Mouse (Mus musculus) layer of hippocampus, adult 11-12 months (tissue): Measurements from ENCODE around the gene Acot5.
"Not testable (repeated sequence)": the region's sequence is repeated elsewhere in the genome, so short reads cannot be mapped to it uniquely, and the experiment has no call there.

Experiments
- DNase-seq: peaks from one replicate; pipeline ENCODE4 v3.0.0; 2022; ENCODE audit warnings: low spot score

The Acot5 gene

DNA sequence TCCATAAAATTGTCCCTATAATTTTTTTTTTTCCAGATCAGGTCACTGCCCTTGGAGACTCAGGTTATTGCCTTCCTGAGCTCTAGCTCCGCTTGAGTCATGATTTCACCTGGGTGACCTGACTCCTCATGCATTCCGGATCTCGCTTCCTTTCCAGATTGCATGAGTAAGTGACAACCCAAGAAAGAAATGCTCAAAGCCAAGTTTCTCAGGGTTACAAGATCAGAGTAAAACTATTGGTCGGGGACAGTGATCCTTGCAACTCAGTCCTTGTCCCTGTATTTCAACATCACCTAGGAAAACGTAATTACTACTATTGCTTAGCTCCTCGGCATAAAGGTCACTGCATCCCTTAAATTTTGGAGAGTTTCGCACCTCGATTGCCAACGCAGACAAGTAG, at the start of gene Acot5:
Acot5 (plus strand) TSS at position 340 of the 400 bp plus-strand sequence.
- DNase-seq = no peak

DNA sequence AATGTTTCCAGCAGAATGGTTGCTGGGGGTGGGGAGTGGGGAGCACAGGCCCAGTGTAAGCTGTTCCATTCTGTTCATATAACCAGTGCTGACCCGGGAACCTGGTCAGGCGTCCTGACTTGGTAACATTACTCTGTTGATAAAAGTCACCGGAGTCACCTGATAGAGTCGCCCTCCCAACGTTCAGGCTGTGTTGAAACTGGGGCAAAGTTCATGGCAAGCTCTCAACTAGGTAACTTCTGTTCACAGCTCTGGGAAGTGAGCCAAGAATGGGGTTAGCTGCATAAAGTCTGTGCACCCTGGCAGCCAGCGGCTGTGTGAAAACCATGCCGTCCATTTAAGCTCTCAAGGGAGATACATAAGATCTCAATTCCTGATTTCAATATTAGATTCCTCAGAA, 48.6 kb upstream of the Acot5 start:
- DNase-seq = not testable (repeated sequence)

DNA sequence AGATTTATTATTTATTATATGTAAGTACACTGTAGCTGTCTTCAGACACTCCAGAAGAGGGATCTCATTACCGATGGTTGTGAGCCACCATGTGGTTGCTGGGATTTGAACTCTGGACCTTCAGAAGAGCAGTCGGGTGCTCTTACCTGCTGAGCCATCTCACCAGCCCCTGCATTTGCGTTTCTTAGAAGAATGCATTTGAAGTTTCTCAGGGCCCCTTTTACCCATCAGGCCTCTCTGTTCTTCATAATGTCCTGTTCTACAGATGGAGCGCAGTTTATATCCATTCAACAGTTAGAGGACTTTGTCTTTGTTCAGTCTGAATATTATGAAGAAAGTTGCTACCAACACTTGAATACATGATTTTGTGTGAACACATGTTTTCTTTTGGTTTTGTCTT, 46.9 kb upstream of the Acot5 start:
- DNase-seq = not testable (repeated sequence)

DNA sequence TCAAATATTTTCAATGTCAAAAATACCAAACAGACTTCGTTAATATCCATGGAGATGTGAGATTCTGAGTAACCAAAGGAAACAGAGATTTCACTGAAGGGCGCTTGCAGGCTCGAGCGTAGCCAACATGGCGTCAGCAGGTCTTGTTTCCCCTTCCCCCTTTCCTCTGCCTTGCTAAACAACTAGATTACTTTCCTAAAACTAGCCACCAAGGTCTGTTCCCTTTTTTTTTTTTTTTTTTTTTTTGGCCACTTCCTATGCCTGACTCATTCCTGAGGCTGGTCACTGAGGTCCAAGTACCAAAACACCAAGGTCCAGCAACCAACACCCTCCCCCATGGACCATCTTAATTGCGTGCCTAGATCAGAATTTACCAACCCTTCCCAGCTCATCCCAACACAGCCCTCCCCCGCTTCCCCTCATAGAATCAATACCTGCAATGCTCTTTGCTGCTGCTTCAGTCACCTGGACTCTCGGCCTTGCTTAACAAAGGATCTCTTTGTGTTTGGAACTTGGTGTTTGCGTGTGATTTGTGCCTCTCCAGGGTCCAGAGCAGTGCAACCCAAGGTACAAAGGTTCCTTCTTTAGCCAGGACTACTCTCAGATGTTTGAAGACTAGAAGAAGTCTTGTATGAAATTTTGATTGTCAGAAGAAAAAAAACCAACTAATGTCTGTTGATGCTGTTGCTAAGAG, 45.9 kb upstream of the Acot5 start:
- no peak for DNase-seq

DNA sequence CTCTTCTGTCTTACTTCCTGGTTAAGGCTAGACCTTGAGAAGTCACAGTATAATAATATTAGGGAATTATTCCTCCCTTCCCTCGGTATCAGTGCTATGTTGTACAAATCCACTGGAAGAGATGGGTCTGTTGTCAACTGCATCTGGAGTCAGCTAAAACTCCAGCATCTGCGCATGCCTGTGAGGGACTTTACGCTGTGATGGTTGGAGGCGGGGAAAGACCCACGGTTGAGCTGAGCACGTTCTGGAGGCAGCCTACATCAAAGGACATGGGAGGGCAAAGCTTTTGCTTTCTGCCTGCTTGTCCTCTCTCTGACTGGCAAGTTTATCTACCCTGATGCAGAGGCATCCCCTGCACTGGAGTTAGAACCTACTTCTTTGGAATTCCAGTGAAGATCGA, 43.2 kb upstream of the Acot5 start:
- no peak for DNase-seq

DNA sequence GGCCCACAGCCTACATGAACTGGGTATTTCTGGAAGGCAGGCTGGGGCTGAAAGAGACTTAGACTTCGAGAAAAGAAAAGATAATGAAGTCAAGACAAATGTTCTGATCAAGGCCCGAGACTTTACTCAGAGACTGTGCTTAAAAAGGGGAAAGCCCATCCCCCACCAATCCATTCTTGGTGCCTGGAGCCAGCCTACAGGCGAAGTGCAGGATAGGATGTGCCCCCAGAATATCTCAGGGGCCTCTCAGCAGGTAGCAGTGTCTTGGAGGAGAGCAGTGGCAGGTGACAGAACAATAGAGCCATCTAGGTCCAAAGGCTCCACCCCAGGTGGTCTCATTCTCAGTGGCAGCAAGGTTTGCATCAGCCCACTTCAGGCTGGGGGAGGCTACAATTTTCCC, 40.8 kb upstream of the Acot5 start:
- DNase-seq = not testable (repeated sequence)

DNA sequence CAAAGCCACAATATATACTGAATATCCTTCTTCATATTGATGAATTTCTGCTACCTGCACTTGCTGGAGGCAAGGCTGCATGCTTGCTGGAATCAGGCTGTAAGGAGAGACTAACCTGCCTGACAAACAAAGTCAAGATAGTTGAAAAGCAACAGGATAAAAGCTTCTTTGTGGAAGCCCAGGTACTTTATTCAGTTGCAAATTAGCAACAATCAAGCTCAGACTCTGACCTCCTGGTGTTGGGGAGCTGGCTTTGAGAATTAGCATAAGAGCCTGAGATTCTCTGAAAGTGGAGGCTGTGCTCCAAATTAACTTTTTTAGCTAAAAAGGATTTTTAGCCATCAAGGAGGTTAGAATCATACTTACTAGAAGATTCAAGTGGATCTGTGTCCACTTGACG, 40.1 kb upstream of the Acot5 start:
- DNase-seq = not testable (repeated sequence)

DNA sequence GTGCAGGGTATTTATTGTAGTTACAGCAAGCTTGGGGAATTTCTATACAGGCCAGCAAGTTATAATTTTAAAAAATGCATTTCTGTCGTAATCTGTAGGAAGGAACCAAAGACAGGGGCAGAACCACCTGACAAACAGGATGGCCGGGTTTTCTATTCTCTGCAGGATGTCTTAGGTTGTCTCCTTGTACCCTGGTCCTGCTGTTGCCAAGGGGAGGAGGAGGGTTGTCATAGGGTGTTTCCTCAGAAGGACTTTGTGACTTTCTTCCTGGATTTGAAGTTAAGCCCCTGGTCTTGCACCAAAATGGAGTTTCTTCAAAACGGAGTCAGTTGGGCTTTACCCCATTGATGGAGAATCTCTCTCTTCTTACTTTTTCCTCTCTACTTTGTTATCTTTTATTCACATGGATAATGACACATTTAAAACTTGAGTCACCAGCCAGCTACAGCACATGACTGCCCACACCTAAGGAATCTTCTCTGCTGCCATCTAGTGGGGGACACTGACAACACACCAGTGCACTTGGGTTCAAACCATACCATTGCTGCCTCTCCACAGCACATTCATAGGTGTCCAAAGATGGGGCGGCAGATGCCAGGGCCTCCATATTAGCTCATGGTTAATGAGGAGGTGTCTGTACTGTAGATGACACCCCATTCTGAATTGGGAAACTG, 38.3 kb upstream of the Acot5 start:
- DNase-seq = peak; percentile 87

DNA sequence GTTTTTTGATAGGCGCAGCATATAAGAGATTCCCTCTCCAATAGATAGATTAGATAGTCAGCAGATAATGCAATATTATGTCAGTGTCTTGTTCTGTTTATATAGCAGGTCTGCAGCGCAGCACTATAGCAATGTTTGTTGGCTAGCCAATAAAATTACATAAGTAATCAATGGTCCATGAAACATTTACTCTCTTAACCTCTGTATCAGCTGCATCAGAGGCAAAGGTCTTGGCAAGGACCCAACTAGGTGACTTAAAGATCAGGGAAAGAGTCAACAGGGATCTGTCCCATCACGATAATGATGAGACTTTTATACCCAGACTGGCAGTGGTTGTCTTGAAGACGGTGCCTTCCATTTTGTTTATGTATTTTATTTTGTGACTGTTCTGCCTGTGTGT, 36.3 kb upstream of the Acot5 start:
- DNase-seq = no peak

DNA sequence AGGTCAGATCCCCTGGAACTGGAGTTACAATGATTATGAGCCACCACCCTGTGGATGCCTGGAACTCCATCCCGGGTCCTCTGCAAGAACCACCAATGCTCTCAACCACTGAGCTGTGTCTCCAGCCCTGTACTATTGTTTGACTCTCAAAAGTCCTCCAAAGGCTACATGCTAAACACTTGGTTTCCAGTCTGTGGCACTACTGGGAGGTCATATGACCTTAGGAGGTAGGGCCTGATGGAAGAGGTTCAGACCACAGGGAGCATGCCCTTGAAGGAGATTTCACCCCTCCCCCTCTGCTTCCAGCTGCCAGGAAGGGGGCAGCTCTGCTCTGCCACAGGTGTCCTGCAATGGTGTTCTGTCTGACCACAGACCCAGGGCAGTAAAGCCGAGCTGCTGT, 35.8 kb upstream of the Acot5 start:
- not testable (repeated sequence) for DNase-seq

DNA sequence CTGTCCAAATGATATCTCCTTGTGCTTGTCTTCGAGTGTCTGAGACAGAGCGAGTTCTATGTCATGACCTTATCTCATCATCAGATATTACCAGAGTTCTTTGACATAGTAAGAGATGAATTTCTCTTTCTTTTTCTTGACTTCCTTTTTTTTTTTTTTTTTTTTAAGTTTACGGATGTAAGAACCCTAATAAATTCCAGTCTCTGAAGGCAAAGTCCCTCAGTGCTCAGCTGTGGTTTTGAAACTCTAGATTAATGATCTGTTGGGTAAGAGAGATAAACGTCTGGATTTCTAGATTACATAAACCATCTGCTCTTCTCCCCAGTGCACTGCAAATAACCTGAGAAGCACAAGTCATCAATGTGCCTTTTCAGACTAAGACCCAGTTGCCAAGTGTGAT, 35.0 kb upstream of the Acot5 start:
- DNase-seq = no peak

DNA sequence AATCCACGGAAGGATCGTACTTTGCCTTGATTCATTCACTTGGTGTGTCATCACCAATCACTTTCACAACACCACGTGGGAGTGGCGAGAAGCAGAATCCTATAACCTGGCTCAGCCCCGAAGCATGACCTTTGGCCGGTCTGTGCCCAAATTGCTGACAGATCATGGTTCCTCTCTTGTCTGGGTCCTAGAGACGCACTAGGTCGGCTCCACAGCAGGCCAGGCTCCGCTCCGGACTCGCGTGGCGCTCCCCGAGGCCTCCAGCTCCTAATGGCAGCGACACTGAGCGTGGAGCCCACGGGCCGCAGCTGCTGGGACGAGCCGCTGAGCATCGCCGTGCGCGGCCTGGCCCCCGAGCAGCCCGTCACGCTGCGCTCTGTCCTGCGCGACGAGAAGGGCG, 30.9 kb upstream of the Acot5 start, which contains the start of gene Acot4:
Acot4 (plus strand) TSS at position 139 of the 400 bp plus-strand sequence.
- not testable (repeated sequence) for DNase-seq

DNA sequence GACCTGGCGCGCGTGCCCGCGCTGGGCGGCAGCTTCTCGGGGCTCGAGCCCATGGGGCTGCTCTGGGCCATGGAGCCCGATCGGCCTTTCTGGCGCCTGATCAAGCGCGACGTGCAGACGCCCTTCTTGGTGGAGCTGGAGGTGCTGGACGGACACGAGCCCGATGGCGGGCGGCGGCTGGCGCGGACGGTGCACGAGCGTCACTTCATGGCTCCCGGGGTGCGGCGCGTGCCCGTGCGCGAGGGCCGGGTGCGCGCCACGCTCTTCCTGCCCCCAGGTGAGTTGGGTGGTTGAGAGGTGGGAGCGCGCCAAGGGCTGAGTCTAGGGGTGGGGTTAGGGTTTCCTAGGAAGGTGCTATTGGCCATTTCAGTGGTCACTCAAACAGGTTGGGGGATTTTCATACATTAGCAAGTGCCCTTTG, 30.4 kb upstream of the Acot5 start, which contains the start of gene Gm49366:
Gm49366 (plus strand) TSS at position 245 of the 421 bp plus-strand sequence.
- DNase-seq = peak; percentile 32

DNA sequence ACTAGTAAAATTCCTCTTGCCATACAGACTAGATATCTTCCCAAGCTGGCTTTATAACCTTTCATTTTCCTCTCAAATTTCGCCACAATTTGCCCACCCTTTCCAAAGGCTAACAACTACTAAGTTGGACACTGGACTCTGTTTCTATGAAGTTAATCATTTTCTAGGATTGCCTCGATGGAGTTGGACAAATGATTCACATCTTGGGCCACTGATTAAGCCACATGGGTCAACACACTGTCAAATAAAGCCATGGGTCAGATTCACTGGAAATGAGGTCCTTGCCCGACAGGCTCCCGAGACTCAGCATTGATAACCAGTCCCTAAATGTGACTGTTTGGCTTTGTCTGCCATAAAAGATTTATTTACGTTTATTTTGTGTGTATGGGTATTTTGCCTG, 26.9 kb upstream of the Acot5 start:
- DNase-seq = no peak

DNA sequence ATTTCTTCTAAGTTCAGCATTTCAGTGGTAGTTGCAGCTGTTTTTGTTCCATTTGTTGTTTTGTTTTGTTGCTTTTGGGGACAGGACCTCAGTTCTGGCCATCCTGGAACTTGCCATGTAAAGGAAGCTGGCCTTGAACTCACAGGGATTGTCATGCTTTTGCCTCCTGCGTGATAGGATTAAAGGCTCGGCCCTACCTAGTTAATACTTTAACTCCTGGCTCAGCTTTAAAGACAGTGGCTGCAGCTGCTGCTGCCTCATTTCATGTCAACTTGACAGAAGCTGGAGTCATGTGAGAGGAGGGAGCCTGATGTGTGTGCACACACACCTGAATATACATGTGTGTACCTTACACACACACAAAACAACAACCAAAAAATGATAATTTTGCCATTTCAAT, 25.1 kb upstream of the Acot5 start:
- no peak for DNase-seq

DNA sequence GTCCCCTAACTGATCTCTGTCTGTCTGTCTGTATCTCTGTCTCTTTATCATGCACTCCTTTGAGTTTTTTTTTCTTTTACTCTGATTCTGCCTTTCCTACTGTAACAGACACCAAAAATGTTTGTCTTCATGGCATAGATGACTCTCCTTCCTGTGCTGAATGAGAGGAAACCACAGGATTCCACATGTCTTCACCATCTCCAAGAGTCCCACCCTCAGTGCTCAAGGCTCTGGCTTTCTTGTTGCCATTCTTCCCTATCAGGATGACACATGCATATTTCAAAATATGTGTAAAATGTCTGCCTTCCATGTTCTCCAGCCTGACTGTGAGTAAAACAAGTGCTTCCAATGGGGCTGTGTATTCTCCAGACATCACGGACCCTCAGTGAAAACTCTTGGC, 22.2 kb upstream of the Acot5 start:
- DNase-seq = no peak

DNA sequence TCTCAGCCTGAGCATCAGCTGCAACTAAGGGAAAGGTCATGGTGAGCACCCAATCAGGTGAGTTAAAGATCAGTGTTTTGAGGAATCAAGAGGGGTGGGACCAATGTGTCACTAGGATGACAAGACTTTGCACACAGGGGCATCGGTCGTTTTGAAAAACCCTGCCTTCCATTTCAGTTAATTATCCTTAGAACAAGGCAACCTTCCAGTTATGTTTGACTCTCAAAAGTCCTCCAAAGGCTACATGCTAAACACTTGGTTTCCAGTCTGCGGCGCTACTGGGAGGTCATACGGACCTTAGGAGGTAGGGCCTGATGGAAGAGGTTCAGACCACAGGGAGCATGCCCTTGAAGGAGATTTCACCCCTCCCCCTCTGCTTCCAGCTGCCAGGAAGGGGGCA, 18.4 kb upstream of the Acot5 start:
- DNase-seq = not testable (repeated sequence)

DNA sequence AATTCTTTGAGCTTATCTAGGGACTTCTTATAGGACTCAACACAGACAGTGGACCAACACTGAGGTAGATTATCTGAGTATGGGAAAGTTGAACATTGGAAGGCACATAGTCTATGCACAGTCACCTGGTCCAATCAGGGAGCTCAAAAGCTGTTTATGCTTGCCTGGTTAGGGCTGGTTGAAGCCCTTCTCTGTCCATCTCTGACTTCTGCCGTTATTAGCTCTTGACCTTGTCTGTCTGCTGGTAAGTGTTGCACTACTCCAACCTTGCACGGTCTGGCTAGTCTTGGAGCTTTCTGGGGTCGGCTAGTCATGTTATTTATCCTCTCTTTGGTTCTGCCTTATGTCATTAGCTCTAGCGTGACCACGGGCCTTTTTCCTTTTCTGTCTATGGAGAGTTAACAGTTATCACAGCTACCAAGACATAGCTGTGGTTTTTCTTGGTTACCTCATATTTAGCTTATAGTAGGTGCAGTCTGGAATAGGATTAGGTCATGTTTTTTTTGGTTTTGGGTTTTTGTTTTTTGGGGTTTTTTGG, 17.1 kb upstream of the Acot5 start, which contains the start of gene Acot3:
Acot3 (plus strand) TSS at position 208 of the 538 bp plus-strand sequence.
- DNase-seq = no peak

DNA sequence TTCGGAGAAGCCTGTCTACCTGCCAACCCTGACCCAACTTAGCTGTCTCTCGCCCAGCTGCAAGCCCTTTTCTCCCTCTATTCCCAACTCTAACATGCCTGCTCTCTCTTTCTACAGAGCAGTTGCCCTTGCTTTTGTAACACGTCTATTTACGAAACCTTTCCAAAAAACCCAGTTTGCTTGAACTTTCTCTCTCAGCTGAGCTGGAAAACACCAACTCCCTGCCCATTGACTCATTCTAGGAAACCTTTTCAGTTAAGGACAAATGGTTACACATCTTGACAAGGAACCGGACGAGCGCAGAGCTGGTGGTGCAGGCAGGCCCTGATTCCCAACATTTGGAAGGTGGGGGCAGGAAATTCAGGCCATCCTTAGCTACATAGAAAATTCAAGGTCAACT, 16.5 kb upstream of the Acot5 start:
- no peak for DNase-seq

DNA sequence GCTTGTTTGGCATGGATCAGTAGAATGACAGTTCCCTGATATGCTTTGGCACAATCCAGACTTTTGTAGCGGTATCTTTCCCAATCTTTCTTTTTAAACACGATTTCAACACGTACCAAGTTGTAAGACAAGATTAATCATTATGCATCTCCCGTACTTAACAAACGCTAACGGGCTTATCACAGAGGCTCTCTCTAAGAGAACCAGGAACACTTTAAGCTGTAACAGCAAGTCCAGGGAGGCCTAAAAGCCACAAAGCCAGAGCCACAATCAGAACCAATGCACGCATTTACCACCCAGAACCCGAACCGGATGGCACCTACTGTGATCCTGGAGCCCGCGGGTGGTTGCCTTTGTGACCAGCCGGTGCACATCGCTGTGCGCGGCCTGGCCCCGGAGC, 16.0 kb upstream of the Acot5 start:
- no peak for DNase-seq

DNA sequence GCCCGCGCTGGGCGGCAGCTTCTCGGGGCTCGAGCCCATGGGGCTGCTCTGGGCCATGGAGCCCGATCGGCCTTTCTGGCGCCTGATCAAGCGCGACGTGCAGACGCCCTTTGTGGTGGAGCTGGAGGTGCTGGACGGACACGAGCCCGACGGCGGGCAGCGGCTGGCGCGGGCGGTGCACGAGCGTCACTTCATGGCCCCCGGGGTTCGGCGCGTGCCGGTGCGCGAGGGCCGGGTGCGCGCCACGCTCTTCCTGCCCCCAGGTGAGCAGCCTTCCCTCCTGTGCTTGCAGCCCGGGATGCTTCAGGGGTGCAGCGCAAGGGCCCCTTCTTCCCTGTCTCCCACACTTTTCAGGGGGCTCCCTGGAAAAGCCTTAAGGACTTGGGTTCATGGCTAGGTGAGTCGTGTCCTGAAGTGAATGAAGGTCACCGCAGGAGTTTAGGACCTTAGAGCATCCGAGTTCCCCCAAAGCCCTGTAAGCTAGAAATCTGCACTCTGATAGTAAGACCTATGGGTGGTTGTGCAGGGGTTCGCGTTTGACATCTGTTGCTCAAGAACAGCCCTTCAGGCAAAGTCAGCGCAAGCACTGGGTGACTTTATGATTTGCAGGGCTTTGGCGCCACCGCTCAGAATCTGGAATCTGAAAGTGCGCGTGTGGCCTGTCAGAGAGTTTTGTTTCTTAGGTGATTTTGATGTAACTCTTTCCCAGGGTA, 15.3 kb upstream of the Acot5 start:
- DNase-seq = no peak

DNA sequence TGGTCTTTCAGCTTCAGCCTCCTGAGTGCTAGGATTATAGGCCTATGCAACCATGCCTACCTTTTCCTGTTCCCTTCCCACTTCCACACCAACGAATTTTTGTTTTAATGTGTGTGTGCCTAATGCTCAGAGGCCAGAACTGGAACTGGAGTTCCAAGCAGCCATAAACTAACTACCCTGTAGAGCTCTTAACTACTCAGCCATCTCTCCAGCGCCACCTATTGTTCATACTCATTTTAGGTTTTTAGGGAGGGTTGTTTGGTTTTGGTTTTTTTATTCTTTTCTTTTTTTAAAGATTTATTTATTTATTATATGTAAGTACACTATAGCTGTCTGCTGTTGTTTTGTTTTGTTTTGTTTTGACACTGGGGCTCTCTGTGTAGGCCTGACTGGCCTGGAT, 8.2 kb upstream of the Acot5 start:
- DNase-seq = no peak

DNA sequence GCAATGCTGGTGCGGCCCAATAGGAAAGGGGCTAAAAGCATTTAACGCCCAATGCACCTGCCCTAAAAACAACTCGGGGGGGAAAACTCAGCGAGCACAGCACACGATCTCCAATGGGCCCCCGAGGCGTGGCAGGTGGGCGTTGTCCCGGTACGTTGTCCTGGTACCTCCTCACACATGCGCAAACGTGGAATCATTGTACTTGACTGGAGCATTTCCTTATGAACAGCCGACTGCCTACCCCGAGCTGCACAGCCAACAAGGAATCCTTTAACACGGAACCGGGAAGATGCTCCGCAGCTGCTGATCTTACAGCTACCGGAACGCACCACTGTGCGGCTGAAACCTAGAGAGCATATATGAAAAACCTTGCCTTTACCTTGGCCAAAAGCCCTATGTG, 6.8 kb upstream of the Acot5 start:
- DNase-seq = no peak
